Mouse (Mus musculus) layer of hippocampus, adult 11-12 months (tissue): ENCODE results near the gene Mybpc2.
A peak's percentile ranks its signal among the peaks of the same experiment; 100 is the strongest.

Experiments
- DNase-seq: peaks from one replicate; pipeline ENCODE4 v3.0.0; 2022; ENCODE audit warnings: low spot score

Gene Mybpc2

DNA sequence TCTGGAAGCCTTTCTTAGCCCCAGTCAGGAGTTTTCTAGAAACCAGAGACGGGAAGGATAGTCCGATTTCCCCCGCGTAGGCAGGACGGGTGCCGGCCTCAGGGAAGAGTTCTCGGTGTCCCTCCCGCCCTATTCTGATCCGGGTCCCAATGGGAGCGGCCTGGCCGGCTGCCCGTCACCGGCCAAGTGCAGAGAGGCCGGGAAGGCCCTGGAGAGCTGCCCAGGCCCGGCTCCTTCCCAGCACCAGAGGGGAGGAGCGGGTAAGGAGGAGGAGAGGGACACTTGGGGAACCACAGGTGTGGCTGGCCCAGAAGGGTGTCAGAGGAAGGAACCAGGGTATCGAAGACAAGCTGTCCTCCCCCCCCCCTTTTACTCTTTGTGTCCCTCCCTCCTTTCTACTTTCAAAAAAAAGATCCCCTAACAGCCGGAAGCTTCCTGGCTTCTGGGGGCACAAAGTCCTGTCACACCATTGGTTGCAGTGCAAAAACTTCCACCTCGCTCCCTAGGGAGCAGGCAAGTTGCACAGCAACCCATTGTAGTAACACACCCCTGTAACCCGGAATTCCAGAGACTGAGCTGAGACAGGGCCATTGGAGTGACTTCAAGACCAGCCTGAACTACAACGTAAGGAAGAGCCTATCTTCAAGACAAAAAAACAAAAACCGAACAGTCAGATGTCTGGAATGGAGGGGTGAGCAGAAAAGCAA, 823 bp upstream of the Mybpc2 start:
- DNase-seq, result peak; percentile 55

DNA sequence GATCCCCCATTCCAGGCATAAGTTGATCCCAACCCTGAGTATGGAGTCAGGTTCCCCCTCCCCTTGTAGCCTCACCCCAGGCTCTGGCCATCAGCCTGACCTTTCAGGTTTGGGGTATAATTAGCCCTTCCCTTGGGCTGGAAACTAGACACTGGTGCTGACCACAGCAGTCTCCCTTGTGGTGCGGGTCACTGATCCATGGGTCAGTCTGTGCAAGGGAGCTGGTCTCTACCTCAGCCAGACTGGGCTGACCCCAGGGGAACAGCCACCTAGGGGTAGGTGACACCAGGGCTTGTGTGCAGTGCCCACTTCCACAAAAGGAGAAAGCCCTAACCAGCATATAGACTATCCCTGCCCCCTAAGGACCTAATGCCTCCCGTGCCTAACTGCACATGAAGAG, 1.4 kb downstream of the Mybpc2 start:
- DNase-seq, result no peak

DNA sequence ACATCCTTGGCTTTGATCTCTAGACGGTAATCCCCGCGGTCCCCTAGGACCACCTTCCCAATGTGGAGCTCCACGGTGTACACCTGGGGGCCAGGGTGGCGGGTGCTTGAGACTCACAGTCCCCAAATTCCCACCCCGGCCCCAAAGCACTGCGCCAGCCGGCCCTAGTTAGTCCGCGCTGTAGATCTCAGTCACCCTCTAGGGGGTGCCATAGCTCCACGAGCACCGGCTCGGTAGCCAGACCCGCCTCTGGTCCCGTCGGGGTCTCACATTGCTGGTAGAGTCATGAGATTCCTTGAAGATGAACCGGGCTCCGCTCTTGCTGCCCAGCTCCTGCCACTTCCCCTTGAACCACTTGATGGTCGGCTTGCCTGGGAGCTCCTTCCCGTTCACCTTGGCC, 2.7 kb downstream of the Mybpc2 start:
- peak; percentile 56 for DNase-seq

DNA sequence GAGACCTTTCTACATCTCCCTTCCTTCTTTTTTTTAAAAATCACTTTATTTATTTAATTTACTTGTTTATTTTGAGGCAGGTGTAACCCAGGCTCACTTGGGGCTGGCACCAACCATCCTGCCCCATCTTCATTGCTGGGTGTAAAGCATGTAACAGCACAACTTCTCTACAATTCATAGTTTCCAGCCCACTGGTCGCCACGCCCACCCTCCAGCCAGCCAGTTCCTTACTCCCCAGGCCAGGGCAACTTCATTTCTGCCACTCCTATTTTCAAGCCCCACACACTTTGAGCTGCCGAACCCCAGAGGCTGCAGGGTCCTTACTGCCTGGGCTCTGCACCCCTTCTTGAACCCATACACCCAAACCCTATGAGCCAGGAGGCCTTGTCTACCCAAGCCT, 3.5 kb downstream of the Mybpc2 start:
- DNase-seq, result no peak

DNA sequence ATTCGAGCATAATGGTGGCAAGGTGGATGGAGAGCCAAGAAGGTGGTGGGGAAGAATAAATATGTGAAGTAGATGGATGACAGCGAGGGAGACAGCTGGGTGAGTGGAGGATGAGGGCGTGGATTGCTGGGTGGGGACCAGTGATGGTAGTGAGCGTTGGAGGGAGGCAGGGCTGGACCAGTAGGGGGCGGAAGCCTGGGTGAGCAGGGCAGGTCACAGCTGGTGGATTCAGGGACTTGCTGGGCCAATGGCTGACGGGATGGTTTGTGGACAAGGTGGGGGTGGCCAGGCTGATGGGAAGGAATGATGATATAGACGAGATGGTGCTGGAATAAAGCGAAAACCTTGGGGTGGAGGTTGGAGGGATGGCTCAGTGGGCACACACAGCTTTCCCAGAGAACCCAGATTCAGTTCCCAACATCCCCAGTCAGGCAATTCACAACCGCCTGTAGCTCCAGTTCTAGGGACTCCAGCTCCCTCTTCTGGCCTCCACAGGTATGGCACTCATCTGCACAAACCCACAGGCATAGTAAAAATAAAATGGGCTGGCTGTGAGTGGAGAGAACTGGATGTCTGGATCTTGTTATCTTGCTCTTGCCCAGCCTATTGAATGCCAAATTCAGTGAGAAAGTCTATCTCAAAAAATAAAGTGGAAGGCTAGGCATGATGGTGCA, 5.1 kb downstream of the Mybpc2 start:
- no peak for DNase-seq

DNA sequence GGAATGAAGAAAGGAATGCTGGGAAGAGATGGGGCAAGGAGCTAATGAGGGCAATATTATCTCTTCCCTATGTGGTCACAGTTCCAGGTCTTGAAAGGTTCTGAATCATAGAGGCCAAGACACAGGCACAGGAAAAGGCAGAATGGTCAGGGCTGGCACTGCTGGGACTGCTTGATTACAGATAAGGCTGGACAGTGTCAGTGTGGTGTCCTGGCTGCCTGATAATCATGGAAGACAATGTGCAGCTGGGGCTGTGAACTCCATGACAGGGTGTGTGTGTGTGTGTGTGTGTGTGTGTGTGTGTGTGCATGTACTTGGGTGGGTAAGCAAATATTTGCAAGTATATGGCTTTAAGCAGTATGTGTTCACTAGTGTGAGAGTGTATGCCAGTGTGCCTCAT, 17.0 kb downstream of the Mybpc2 start:
- DNase-seq, result no peak

DNA sequence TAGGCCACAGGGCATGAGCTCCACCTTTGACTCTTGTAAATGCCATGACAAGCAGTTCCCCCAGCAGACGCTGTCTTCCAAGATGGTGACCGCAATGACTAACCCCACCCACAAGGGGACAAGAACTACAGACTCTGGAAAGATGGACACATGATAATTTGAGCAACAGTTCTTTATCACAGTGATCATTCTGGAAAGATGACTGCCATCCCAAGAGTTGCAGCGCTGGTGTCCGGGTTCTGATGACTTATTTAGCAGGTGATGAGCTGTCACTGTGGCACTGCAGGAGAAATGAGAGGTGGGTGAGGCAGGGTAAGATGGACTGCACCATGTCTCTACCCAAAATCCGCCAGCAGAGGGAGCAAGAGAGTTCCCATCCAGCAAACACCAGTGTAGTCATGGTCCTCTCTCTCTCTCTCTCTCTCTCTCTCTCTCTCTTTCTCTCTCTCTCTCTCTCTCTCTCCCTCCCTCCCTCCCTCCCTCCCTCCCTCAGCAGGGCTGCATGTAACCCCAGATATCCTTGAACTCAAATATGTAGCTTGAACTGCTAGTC, 22.8 kb downstream of the Mybpc2 start:
- DNase-seq, result peak; percentile 77

DNA sequence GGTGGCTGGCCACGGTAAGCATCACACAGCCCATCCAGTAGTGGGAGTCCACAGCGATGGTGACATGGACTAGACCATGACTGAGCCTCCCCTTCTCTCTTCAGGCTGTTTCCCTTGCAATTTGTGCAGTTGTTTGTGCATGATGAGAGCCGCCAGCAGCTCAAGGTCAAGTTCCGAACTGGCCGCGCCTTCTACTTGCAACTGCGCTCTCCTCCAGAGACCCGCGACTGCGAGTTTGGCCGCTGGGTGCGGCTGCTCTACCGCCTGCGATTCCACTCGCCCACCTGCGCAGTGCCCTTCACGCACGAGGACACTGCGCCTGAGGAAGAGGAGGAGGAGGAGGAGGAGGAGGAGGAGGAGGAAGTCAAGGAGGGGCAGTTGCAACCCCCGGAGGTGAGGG, 24.4 kb downstream of the Mybpc2 start:
- DNase-seq, result no peak

DNA sequence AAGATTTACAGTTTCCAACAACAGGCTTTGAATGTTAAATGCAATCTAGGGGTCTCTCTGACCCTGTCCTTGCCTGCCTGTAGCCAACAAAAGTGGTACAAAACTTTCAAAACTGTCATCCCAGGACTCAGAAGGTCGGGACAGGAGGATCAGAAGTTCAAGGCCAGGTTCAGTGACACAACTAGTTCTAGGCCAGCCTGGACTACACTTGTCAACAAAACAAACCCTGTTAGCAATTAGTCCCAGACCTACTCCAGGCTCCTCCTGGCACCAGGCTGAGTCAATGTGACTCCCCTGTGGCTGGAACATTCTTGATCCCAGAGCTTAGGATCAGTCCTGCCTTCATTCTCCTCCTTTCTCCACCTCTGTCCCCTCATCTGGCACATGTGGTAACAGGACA, 25.5 kb downstream of the Mybpc2 start:
- no peak for DNase-seq

DNA sequence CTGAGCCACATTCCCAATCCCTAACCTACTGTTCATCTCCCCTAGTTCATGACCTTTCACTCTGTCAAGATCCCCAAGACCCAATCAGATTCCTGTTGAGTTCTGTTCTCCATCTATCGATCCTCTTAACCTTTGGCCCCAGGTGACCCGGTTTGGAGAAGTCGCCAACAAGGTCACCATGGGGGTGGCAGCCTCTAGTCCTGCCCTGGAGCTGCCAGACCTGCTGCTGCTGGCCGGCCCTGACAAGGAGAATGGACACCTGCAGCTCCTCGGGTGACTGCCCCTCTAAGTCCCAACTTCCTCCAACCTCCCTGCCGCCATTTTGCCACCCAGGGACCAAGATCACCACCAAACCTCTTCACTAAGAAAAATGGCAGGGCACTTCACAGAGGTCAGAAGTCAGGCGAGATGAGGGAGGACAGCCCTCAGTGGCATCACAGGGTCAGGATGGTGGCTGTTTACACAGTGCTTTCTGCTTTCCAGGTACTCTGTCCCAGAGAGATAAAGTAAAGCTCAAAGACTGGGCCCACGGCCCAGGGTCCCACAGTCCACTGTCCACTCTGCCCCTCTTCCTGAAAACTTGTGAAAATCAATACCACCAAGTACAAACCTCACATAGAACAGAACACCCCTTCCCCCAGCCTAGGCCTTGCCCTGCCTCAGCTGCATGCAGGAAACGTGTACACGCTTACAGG, 26.9 kb downstream of the Mybpc2 start:
- DNase-seq, result no peak

DNA sequence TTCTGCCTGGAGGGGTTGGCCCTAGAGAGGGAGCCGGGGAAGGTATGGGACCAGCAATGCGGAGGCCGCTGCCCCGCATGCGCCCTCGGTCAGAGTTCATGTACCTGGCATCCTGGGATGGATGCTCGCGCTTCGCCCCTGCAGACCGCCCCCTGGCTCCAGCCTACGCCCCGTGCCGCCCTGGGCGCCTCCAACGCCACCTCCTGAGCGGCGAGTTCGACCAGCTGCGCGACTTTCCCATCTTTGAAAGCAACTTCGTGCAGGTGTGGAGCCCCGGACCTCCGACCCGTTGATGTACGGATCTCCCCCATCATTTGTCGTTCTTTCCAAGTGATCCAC, 27.7 kb downstream of the Mybpc2 start:
- DNase-seq, result no peak

DNA sequence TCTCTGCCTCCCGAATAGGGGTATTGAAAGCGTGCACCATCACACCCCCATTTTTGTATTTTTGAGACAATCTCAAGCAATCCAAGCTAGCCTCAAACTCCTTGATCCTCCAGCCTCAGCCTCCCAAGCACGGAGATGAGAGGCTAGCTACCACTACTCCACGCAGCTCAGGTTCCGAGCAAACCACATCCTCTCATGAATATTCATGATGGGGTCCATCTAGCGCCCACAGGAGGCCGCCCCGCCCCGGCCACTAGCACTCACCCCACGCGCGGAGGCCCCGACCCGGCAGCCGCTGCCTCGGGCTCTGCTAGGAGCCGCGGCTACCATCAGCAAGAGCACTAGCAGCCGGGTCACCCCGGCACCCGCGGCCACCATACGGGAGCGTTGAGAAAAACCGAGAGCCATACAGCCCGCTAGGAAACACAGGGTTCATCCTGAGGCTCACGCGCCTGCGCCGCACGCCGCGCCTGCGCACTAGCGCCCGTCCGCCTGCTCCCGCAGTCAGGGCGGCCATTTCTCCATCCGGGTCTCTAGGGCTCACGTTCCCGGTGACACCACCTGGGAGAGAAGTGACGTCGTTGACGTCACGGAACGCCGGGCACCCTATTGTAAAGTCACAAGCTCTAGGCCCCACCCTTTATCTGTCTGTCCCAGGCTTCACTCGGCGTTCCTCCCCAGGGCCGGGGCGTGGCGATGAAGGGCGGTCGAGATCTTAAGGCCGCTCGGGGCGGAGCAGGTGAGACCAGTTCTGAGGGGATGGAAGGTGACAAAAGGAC, 28.3 kb downstream of the Mybpc2 start, which contains the start of the genes Emc10 and Fam71e1:
Emc10 (minus strand) TSS at position 538 of the 779 bp plus-strand sequence.
Fam71e1 (plus strand) TSS at position 590 of the 779 bp plus-strand sequence.
- peak; percentile 98 for DNase-seq

DNA sequence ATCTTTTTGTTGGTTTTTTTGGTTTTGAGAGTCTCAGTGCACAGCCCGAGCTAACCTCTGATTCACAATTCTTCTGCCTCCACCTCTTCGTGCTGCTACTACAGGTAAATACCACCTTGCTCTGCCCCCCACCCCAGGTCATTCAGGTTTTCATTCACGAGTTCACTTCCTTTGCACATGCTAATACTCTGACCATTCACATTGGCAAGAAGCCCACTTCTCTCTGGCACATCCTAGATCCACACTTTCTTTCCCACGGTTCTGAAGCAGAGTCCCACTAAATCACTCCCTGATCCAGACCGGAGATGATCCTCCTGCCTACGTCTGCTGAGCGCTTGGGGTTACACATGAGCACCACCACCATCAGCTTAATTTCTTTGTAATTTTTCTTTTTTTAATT, 29.4 kb downstream of the Mybpc2 start:
- no peak for DNase-seq

DNA sequence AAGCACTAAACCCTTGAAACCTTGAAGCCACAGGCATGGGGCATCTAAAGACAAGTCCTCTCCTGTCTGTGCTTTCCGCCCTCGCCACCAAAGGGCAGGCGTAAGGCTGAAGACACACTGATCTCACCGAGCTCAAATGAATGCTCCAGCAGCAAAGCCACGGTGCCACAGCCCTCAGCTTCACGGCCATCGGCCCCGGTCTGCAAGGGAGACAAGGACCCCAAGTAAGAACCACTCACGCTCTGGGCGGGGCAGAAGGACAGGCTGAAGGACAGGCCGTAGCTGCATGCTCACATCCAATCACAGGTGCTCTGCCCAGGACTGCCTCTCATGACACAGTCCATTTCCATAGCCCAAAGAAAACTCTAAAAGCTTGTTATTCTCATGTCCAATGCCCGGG, 29.8 kb downstream of the Mybpc2 start:
- no peak for DNase-seq

DNA sequence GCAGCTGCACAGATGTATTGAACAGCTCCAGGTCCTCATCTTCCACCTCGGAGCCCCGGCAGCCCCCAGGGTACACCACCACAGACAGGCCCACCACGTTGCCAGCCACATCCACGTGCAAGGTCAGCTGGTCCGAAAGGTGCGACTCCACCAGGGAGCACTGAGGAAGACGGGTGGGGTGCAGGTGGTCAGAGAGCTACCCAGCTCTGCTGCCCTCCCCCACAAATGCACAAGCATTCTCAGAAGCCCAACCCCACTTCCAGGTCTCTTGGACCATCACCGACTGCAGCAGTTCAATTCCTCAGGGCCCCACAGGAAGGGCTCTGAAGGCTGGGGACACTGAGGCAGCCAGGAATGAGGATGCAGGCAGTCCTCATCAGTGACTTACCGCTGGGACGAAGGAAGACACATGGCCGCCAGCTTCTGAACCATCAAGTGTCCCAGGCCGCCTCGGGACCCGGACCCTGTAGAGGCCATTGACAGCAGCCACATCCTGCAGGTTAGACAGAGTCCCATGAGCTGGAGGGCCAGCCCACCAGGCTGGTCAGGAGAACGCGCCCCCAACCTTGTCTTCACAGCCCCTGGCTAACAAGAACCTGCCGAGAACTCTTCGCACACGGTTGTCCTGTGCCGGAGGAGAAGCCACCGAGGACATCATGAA, 32.2 kb downstream of the Mybpc2 start:
- no peak for DNase-seq

DNA sequence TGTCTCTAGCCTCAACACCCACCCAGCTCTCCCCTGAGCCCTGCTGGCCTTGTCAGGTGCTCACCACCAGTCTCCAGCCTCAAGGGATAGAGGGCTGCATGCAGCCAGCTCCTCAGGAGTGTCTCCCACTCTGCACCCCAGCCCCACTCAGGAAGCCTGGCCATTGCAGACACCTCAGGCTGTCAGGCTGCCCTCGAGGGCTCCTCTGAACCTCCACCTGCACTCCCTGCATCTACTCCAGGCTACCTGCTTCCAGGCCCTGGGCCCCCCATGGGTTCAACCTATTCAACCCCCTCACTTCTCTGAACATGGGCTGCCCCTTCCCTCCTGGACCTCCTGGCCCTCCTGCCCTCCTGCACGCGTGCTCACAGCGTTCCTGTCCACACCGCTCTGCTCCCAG, 33.1 kb downstream of the Mybpc2 start:
- no peak for DNase-seq

DNA sequence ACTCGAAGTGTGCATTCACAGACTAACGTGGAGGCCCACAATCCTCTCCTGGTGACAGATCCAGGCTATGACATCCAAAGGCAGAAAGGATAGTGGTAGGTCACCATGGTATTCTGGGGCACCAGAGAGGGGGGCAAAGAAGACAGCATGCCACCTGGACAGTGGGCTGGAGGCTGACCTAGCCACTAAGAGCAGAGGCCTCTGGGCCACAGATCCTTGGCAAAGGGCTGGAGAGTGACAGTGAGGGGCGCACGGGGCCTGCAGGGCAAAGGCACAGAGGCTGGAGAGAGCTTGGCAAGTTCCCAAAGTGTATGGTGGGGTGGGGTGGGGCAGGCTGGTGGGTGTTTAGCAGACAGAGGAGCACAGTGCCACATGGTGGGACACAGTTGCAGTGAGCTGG, 34.2 kb downstream of the Mybpc2 start:
- DNase-seq, result no peak

DNA sequence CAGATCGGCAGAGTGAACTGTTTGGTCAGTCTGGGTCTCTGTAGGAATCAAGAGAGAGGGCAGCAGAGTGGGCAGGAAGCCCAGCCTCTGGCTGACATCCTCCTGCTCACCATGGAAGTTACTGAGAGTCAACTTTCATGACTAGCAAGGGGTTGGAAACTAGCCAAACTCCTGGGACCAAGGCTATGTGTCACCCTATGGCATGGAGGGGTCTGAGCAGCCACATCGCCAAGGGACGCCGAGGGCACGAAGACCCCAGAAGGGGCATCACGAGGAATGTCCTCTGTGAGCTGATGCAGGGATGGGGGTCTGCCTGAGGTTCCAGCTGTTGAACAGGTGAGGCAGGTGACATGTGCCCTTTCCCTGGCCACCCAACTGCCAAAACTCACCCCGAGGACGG, 35.9 kb downstream of the Mybpc2 start:
- DNase-seq, result no peak

DNA sequence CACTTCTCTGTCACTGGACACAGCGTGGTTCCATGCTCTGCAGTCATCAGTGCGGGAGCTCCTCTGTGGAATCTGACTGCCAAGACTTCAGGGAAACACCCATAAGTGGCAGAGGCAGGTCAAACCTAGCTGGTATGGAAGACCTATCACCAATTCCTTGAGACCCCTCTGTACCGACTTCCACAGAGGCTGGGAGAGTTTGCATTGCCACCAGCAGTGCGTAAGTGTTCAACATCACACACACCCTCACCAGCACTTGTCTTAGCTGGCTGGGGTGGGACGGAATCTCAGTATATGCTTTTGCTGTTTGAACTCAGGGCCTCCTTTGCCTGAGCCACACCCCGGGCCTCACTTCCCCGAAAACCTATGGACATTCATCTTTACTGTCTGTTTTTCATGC, 36.5 kb downstream of the Mybpc2 start:
- DNase-seq, result no peak

DNA sequence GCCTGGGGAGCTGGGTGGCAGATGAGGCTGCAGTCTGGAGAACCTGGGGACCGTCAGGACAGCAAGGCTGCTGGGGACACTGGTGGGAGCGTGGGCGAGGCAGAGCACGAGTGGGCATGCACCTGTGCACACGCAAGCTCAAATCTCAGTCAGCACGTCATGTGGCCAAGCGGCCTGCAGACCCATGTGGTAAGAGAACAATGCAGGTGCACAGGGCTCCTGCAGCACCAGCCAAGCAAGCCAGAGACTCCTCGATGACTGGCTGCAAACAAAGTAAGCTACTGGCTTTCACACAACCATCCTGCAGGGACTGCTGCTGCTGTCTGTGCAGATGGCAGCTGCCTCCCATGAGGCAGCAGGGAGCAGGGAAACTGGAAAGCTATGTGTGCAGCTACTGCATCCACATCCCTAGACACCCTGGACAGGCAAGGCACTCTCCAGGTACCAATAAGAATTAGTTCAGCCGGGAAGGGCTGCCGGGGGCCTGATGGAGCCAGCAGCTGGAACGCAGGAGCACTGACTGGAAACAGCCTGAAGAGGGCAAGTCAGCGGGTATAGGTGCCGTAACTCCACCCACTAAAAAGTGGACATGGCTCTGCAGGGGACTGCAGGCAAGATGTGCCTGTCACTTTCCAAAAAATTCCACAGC, 37.4 kb downstream of the Mybpc2 start:
- DNase-seq, result peak; percentile 41

DNA sequence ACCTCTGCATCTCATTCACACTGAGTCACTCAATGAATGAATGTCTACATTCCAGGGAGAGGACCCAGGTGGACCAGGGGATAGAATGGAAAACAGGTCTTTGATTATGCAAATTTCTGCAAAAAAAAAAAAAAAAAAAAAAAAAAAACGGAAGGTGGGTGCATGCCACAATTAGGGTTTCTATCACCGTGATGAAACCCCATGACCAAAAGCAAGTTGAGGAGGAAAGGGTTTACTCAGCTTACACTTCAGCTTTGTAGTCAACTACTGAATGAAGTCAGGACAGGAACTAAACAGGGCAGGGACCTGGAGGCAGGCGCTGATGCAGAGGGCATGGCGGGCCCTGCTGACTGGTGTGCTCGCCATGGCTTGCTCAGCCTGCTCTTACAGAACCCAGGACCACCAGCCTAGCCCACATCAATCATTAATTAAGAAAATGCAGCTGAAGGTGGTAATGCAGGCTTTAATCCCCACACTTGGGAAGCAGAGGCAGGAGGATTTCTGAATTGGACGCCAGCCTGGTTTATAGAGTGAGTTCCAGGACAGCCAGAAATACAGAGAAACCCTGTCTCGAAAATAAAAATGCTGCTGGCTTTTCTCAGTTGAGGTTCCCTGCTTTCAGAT, 38.8 kb downstream of the Mybpc2 start:
- DNase-seq, result peak; percentile 5
